Mouse (Mus musculus) cortical plate, adult 2 months (tissue): ENCODE measurements around the gene Peli2.

Experiments
- CTCF ChIP-seq: fragments of 200-500 bp; IDR thresholded peaks from 2 replicates; pipeline ENCODE4 v1.5.1; 2011; ENCODE audit warnings: mild to moderate bottlenecking, control low read depth, low read length; ENCODE audit not compliant: insufficient read depth; ENCODE audit errors: extremely low read depth
- POLR2A ChIP-seq: fragments of 200-500 bp; IDR thresholded peaks from 2 replicates; pipeline ENCODE4 v1.6.1; 2011; ENCODE audit warnings: mild to moderate bottlenecking, low read length, control low read depth; ENCODE audit not compliant: insufficient read depth; ENCODE audit errors: extremely low read depth

- TF ChIP-seq CTCF (no peak), POLR2A (no peak)
Measured at GRCm38 (mm10) chr14:48210089-48210488, 89.5 kb downstream of the Peli2 start.
